Mouse (Mus musculus): Measurements from ENCODE around the gene Cx3cr1. TPM values are rescaled to one million over a fixed set of nuclear protein-coding genes. Genes with fewer than 3 reads are reported as not detected.

Gene Cx3cr1
- polyA plus RNA-seq, 1 experiment: 0.04 TPM

DNA sequence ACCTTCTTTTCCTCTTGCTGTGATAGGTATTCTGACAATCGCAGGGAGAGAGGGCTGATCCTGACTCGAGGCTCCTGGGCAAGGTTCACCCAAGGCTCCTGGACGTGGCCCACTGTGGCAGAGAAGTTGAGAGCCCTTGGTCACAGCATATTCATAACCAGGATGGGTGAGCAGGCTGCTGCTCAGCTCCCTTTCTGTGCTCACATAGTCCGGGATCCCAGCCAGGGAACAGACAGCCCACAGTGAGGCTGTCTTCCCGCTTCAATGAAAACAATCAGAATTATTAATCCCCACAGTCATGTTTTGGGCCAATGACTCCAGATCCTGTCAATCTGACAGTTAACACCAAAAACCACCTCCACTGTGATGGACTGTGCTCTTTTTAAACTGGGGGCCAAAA, 12.3 kb upstream of the Cx3cr1 start:
- no peaks in the 10 kb centered on the region for H3K36me3 ChIP-seq (ENCODE audit: control insufficient read depth, insufficient read depth)
- H3K79me3 ChIP-seq (ENCODE audit: low read depth): no peaks in the 10 kb centered on the region
- H3K27me3 ChIP-seq (ENCODE audit: control insufficient read depth, insufficient read depth, insufficient read length): peaks cover 10% of the 10 kb centered on the region
- TF ChIP-seq CEBPB (IDR thresholded peaks at IDR 0.05; ENCODE audit: low read depth) (no peak), MYOD1 (IDR thresholded peaks at IDR 0.05; ENCODE audit: control insufficient read depth, insufficient read length, low read depth) (no peak), MYOG (IDR thresholded peaks at IDR 0.05; ENCODE audit: control insufficient read depth, extremely low read depth, insufficient read length) (no peak), CTCF (IDR thresholded peaks at IDR 0.05; ENCODE audit: control insufficient read depth, insufficient read depth, insufficient read length) (no peak)
- no peak overlapping the region for H3ac ChIP-seq (ENCODE audit: control insufficient read depth, insufficient read length, low read depth)
- no peak overlapping the region for H3K4me3 ChIP-seq (ENCODE audit: insufficient read depth, poor library complexity, severe bottlenecking)
- H3K79me2 ChIP-seq (ENCODE audit: control insufficient read depth, insufficient read depth): no peaks in the 10 kb centered on the region

GRCm38 (mm10) chr9:120081247-120081646, 11.6 kb upstream of the Cx3cr1 start:
- Histone ChIP-seq H3K4me3 (ENCODE audit: insufficient read depth, poor library complexity, severe bottlenecking) (no peak overlapping the region), H3K27me3 (ENCODE audit: control insufficient read depth, insufficient read depth, insufficient read length) (peaks cover 10% of the 10 kb centered on the region), H3ac (ENCODE audit: control insufficient read depth, insufficient read length, low read depth) (no peak overlapping the region), H3K79me3 (ENCODE audit: low read depth) (no peaks in the 10 kb centered on the region), H3K36me3 (ENCODE audit: control insufficient read depth, insufficient read depth) (no peaks in the 10 kb centered on the region), H3K79me2 (ENCODE audit: control insufficient read depth, insufficient read depth) (no peaks in the 10 kb centered on the region)
- TF ChIP-seq CTCF (IDR thresholded peaks at IDR 0.05; ENCODE audit: control insufficient read depth, insufficient read depth, insufficient read length) (no peak), FOSL1 (IDR thresholded peaks at IDR 0.05; ENCODE audit: insufficient read depth, low read length, poor library complexity, severe bottlenecking) (no peak), USF1 (IDR thresholded peaks at IDR 0.05; ENCODE audit: low read depth) (no peak), CEBPB (IDR thresholded peaks at IDR 0.05; ENCODE audit: low read depth) (no peak), MYOG (IDR thresholded peaks at IDR 0.05; ENCODE audit: control insufficient read depth, extremely low read depth, insufficient read length) (no peak), MAX (IDR thresholded peaks at IDR 0.05) (no peak), MYOD1 (IDR thresholded peaks at IDR 0.05; ENCODE audit: control insufficient read depth, insufficient read length, low read depth) (no peak)

- Histone ChIP-seq H3K79me3 (ENCODE audit: low read depth) (no peaks in the 10 kb centered on the region), H3ac (ENCODE audit: control insufficient read depth, insufficient read length, low read depth) (no peak overlapping the region), H3K4me3 (ENCODE audit: insufficient read depth, poor library complexity, severe bottlenecking) (no peak overlapping the region), H3K36me3 (ENCODE audit: control insufficient read depth, insufficient read depth) (no peaks in the 10 kb centered on the region), H3K27me3 (ENCODE audit: control insufficient read depth, insufficient read depth, insufficient read length) (peaks cover 10% of the 10 kb centered on the region), H3K79me2 (ENCODE audit: control insufficient read depth, insufficient read depth) (no peaks in the 10 kb centered on the region)
- TF ChIP-seq CEBPB (IDR thresholded peaks at IDR 0.05; ENCODE audit: low read depth): no peak
- TF ChIP-seq MAX (IDR thresholded peaks at IDR 0.05): no peak
- TF ChIP-seq USF1 (IDR thresholded peaks at IDR 0.05; ENCODE audit: low read depth): no peak
- no peak for TF ChIP-seq CTCF (IDR thresholded peaks at IDR 0.05; ENCODE audit: control insufficient read depth, insufficient read depth, insufficient read length)
- TF ChIP-seq MYOD1 (IDR thresholded peaks at IDR 0.05; ENCODE audit: control insufficient read depth, insufficient read length, low read depth): no peak
- TF ChIP-seq FOSL1 (IDR thresholded peaks at IDR 0.05; ENCODE audit: insufficient read depth, low read length, poor library complexity, severe bottlenecking): no peak
- TF ChIP-seq MYOG (IDR thresholded peaks at IDR 0.05; ENCODE audit: control insufficient read depth, extremely low read depth, insufficient read length): no peak
These were observed 10.9 kb upstream of the Cx3cr1 start for GRCm38 (mm10) chr9:120080546-120081108.

- Histone ChIP-seq H3K27me3 (ENCODE audit: control insufficient read depth, insufficient read depth, insufficient read length) (peaks cover 13% of the 10 kb centered on the region), H3K79me3 (ENCODE audit: low read depth) (no peaks in the 10 kb centered on the region), H3ac (ENCODE audit: control insufficient read depth, insufficient read length, low read depth) (no peak overlapping the region), H3K4me3 (ENCODE audit: insufficient read depth, poor library complexity, severe bottlenecking) (no peak overlapping the region), H3K79me2 (ENCODE audit: control insufficient read depth, insufficient read depth) (no peaks in the 10 kb centered on the region), H3K36me3 (ENCODE audit: control insufficient read depth, insufficient read depth) (no peaks in the 10 kb centered on the region)
- TF ChIP-seq FOSL1 (IDR thresholded peaks at IDR 0.05; ENCODE audit: insufficient read depth, low read length, poor library complexity, severe bottlenecking) (no peak), CEBPB (IDR thresholded peaks at IDR 0.05; ENCODE audit: low read depth) (no peak), CTCF (IDR thresholded peaks at IDR 0.05; ENCODE audit: control insufficient read depth, insufficient read depth, insufficient read length) (no peak), MYOD1 (IDR thresholded peaks at IDR 0.05; ENCODE audit: control insufficient read depth, insufficient read length, low read depth) (no peak), MAX (IDR thresholded peaks at IDR 0.05) (no peak), USF1 (IDR thresholded peaks at IDR 0.05; ENCODE audit: low read depth) (no peak), MYOG (IDR thresholded peaks at IDR 0.05; ENCODE audit: control insufficient read depth, extremely low read depth, insufficient read length) (no peak)
These were observed 10.2 kb upstream of the Cx3cr1 start for GRCm38 (mm10) chr9:120079901-120080300.

- Histone ChIP-seq H3K27me3 (ENCODE audit: control insufficient read depth, insufficient read depth, insufficient read length) (peaks cover 10% of the 10 kb centered on the region), H3K79me2 (ENCODE audit: control insufficient read depth, insufficient read depth) (no peaks in the 10 kb centered on the region), H3K79me3 (ENCODE audit: low read depth) (no peaks in the 10 kb centered on the region), H3K36me3 (ENCODE audit: control insufficient read depth, insufficient read depth) (no peaks in the 10 kb centered on the region), H3ac (ENCODE audit: control insufficient read depth, insufficient read length, low read depth) (no peak overlapping the region), H3K4me3 (ENCODE audit: insufficient read depth, poor library complexity, severe bottlenecking) (no peak overlapping the region)
- TF ChIP-seq MYOG (IDR thresholded peaks at IDR 0.05; ENCODE audit: control insufficient read depth, extremely low read depth, insufficient read length) (no peak), FOSL1 (IDR thresholded peaks at IDR 0.05; ENCODE audit: insufficient read depth, low read length, poor library complexity, severe bottlenecking) (no peak), MYOD1 (IDR thresholded peaks at IDR 0.05; ENCODE audit: control insufficient read depth, insufficient read length, low read depth) (no peak), USF1 (IDR thresholded peaks at IDR 0.05; ENCODE audit: low read depth) (no peak), CEBPB (IDR thresholded peaks at IDR 0.05; ENCODE audit: low read depth) (no peak), CTCF (IDR thresholded peaks at IDR 0.05; ENCODE audit: control insufficient read depth, insufficient read depth, insufficient read length) (no peak), MAX (IDR thresholded peaks at IDR 0.05) (no peak)
These were observed 8.6 kb upstream of the Cx3cr1 start for GRCm38 (mm10) chr9:120078241-120078640.

GRCm38 (mm10) chr9:120074516-120074915, 4.8 kb upstream of the Cx3cr1 start:
- TF ChIP-seq USF1 (IDR thresholded peaks at IDR 0.05; ENCODE audit: low read depth) (no peak), MYOD1 (IDR thresholded peaks at IDR 0.05; ENCODE audit: control insufficient read depth, insufficient read length, low read depth) (no peak), CEBPB (IDR thresholded peaks at IDR 0.05; ENCODE audit: low read depth) (no peak), FOSL1 (IDR thresholded peaks at IDR 0.05; ENCODE audit: insufficient read depth, low read length, poor library complexity, severe bottlenecking) (no peak), MYOG (IDR thresholded peaks at IDR 0.05; ENCODE audit: control insufficient read depth, extremely low read depth, insufficient read length) (no peak), MAX (IDR thresholded peaks at IDR 0.05) (no peak), CTCF (IDR thresholded peaks at IDR 0.05; ENCODE audit: control insufficient read depth, insufficient read depth, insufficient read length) (no peak)
- Histone ChIP-seq H3K79me2 (ENCODE audit: control insufficient read depth, insufficient read depth) (no peaks in the 10 kb centered on the region), H3ac (ENCODE audit: control insufficient read depth, insufficient read length, low read depth) (no peak overlapping the region), H3K4me3 (ENCODE audit: insufficient read depth, poor library complexity, severe bottlenecking) (no peak overlapping the region), H3K79me3 (ENCODE audit: low read depth) (no peaks in the 10 kb centered on the region), H3K36me3 (ENCODE audit: control insufficient read depth, insufficient read depth) (no peaks in the 10 kb centered on the region), H3K27me3 (ENCODE audit: control insufficient read depth, insufficient read depth, insufficient read length) (peaks cover 4% of the 10 kb centered on the region)
